Mouse (Mus musculus) right cerebral cortex, postnatal 36 days (tissue): Measurements from ENCODE around the gene Cenpa.

Source experiments
- DNase-seq, 2 experiments: peaks; one replicate each; pipeline ENCODE4 v3.0.0; 2022; ENCODE audit warnings: low spot score in 2 of 2, mixed read lengths in 1 of 2

Cenpa gene

DNA sequence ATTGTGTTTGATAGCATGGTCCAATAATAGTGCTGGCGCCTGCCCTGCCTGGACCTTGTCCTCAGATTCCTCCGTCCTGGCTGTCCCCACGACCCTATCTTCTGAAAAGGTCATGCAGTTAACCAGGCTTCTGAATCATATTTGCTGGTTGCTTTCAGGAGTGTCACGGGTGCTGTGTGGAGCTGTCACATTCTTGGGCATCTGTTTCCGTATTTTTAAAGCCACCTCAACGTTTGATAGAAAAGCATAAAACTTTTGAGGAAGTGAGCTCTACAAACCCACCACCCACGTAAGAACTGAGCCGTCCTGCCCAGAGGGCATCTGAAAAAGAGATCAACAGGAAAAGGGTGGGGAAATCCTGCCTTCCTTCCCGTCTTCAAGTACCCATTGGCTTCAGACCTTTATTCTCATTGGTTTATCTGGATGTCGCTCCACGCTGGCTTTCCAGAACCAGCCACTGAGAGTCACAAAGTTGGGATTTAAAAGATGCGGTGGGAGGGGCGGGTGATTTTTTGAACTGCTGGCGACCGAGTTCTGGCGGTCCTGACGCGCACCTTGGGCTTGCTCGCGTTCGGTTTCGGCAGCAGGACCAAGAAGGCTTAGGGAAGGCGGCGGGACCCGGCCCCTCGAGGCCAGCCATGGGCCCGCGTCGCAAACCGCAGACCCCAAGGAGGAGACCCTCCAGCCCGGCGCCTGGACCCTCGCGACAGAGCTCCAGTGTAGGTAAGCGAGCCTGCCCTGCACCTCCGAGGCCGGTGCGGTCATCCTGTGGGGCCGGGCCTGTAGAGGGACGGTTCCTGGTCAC lies at the start of gene Cenpa:
Gene Cenpa, plus strand, starts transcription at position 387 of the 805 bp plus-strand sequence.
- peak; percentile 85 to 94 for DNase-seq

GRCm38 (mm10) chr5:30617357-30617756 lies 49.2 kb upstream of the Cenpa start:
- DNase-seq: no peak

- DNase-seq: no peak
Observed at GRCm38 (mm10) chr5:30617851-30618250, 48.7 kb upstream of the Cenpa start.

DNA sequence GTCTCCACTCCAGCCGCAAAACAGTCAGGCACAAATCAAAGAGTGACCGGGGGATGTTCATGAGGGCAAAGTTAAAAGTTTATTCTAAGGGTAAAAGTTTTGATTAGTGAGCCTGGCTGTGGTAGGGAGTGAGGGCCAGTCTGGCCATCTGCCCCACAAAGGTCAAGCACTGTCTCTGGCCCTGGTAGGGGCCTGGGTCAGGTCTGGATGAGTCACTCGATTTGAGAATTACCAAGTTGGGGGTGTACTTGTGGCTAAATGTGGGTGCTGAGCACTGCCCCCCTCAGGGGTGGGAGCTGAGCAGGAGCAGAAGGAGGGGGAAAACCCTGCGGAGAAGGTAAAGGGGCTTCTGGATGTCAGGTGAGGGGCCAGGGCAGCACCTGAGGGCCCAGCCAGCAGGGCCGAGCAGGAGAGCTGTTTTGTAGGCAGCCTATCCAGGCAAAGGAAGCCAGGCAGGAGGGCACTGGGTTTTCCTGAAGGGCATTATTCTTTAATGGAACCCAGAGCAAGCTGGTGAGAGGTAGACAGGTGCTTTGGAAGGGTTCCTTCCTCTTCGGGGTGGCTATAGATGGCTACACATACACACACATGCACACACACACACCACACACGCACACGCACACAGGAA lies 48.1 kb upstream of the Cenpa start:
- no peak for DNase-seq

- no peak for DNase-seq
Observed at GRCm38 (mm10) chr5:30619211-30619610, 47.4 kb upstream of the Cenpa start.

- no peak for DNase-seq
Observed at GRCm38 (mm10) chr5:30620567-30620966, 46.0 kb upstream of the Cenpa start.

DNA sequence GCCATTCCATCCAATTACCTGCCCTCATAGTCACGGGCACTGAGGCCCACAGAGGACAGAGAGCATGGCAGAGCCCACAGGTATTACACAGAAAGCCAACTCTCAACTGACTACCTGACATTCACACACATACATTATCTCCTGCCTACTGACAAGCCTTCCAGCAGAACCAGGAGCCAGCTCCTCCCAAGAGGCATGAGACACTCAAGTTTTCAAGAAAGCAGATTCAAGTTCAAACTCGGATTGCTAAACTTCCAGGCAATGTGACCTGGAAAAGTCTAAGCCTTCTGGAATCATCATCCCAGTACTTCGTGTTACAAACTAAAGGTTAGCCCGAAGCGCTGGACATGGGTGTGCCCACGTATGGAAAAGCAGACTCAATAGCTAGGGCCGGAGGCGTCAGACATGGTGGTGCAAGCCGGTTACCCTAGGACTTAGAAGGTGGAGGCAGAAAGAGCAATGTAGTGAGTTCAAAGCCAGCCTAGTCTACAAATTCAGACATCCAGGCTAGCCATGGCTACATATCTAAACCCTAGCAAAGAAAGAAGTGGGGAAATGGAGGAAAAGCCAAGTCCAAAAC lies 45.3 kb upstream of the Cenpa start:
- DNase-seq: no peak

DNA sequence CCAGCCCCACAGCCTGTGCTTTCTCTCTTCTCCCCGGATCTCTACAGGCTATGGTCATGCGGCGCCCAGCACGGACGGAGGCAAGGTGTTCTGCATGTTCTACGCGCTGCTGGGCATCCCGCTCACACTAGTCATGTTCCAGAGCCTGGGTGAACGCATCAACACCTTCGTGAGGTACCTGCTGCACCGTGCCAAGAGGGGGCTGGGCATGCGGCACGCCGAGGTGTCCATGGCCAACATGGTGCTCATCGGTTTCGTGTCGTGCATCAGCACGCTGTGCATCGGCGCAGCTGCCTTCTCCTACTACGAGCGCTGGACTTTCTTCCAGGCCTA lies 44.8 kb upstream of the Cenpa start:
- DNase-seq: no peak

GRCm38 (mm10) chr5:30622177-30622840 lies 44.3 kb upstream of the Cenpa start:
- no peak for DNase-seq

DNA sequence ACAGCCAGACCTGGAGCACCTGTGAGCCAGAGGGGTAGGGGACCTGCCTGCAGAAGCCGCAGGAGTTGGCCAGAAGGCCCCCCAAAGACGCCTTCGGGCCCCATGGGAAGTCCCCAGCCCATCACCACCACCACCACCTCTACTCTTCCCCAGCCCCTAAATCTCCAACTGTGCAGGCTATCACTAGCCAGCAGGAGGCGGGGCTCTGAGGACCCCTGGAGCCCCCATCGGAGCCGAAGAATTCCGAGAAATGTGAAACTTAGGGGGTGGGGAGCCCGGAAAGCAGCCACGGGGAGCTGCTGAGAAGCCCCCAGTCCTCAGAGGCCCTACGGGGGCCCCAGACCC lies 43.8 kb upstream of the Cenpa start:
- DNase-seq: no peak

DNA sequence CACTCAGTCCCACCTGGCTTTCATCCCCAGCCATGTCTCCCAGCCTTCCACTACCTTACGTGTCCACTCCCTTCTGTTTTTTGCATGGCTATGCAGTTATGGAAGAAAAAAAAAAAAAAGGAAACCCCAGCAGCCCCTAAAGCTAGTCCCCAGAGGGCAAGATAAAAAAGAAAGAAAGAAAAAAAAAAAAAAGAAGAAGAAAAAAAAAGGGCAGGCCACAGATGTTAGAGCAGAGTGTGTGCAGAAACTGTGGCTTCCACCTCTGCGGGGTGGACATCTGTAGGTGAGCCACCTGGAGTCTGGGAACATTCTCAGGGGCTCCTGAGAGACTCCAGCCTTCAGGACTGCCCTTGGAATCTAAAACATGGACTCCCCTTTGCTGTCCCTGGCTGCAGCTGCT lies 43.2 kb upstream of the Cenpa start:
- no peak for DNase-seq

- DNase-seq: no peak
Observed at GRCm38 (mm10) chr5:30624311-30624710, 42.3 kb upstream of the Cenpa start.

DNA sequence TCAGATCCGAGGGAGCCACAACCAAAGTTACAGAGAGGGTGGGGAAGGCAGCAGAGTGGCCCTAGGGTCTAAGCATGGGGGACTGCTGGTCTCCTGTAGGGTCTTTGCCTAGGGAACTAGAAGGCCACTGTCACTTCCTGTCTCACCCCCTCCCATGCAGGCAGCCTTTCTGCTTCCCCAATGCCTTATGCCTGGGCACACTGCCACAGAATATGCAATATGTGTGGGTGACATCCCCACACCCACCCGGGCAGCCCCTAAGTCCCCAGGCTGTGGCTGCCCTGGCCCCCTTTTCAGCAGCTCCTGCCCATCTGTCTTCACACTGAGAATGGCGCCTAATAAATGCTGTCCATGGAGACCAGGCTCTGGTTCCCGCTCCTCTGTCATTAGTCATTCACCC lies 41.7 kb upstream of the Cenpa start:
- no peak for DNase-seq

DNA sequence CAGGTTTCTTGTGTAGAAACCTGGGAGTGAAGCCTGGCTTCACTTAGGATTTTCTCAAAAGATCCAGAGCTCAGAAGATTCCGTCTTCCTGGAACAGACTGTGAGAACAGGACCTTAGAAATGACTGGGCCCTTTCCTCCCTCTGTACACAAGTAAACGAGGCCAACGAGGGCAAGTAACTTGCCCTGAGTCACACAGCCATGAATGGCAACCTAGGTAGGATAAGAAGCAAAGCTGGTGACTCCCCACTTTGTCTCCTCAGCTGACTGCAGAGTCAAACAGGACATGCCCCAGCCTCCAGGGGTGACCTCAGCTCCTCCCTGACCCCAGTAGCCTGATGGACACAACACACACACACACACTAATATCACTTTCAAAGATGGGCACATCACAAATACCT lies 41.2 kb upstream of the Cenpa start:
- DNase-seq: no peak

DNA sequence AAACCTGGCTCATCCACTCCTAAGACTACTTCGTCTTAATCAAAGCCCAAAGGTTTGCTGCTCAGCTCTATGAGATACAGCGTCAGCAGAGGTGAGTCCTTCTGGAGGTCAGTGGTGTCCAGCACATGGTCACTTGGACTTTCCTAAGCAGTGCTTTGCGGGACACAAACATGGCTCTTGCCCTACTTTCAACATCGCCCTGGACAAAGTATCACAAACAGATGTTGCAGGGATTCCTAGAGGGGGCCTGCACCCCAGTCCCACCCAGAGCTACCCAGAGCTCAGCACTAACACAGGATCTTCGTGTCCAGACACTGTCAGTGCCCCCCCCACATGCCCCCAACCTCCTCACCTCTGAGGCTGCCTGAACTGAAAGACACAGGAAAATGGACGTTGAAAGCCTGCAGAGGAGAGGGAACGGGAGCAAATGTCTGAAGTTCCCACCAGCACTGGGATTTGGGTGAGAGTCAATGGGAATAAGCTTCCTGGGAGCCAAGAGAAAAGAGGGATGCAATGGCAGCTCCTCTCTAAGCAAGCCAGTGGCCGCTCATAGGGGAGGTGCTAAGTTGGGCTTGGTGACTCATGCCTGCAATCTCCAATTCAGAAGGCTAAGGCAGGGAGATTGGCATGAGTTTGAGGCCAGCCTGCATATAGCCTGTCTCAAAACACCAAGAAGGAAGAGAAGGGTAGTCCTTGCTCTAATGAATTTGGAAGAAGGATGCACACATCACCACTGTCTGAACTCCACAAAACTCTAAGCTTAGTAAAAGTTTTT lies 40.1 kb upstream of the Cenpa start:
- no peak for DNase-seq

- DNase-seq: no peak
Observed at GRCm38 (mm10) chr5:30628511-30628910, 38.1 kb upstream of the Cenpa start.

GRCm38 (mm10) chr5:30630401-30630800 lies 36.2 kb upstream of the Cenpa start:
- peak in 1 of 2 experiments; percentile 66 for DNase-seq

- DNase-seq: no peak
Observed at GRCm38 (mm10) chr5:30632134-30632533, 34.4 kb upstream of the Cenpa start.

- DNase-seq: no peak
Observed at GRCm38 (mm10) chr5:30636994-30637393, 29.6 kb upstream of the Cenpa start.

DNA sequence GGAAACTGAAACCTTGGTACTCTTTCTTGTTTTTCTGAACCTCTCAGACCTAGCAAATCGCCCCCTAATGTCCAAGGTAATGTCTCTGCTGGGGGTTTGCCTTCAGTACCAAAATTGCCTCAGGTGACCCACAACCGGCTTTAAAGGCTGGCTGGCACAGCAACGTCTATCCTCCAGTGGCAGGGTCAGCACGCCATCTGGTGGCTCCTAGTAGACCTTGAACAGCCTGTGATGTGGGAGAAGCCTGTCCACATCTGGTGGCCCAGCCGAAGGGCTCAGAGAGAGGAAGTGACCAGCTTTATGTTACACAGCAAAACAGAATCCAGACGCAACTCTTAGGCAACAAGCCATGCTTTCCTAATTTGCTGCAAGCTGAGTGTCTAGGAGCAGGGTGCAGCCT lies 28.5 kb upstream of the Cenpa start:
- peak; percentile 71 to 74 for DNase-seq

GRCm38 (mm10) chr5:30643477-30644179 lies 22.9 kb upstream of the Cenpa start:
- peak in 1 of 2 experiments; percentile 42 for DNase-seq
